ENCODE assay signal across 17 mouse cellular contexts in genomic region chr2:124605341-124605740, GRCm38 (mm10).
DNase-seq lines count a peak whose midpoint lies in the region; ATAC-seq and TF ChIP-seq lines count a peak whose summit lies in the region.
"Had no signal": no experiment of that assay in that cellular context is flagged by ENCODE, and none has a peak within 500 bp of the region (broad histone marks: within the 10 kb centered on the region; RNA-seq: fewer than 3 reads in every experiment).

No protein-coding gene starts in this region.

- H3K36me3 ChIP-seq in kidney, adult 2 months (ENCODE audit: control insufficient read depth, insufficient read depth, low read length): no peaks in the 10 kb centered on the region
- no peaks in the 10 kb centered on the region for H3K36me3 ChIP-seq in kidney, embryonic 16.5 days (ENCODE audit: insufficient read depth, low read length)
- no peaks in the 10 kb centered on the region for H3K36me3 ChIP-seq in midbrain, embryonic 11.5 days (ENCODE audit: control insufficient read depth, insufficient read depth, low read length)
- no peaks in the 10 kb centered on the region for H3K36me3 ChIP-seq in midbrain, embryonic 15.5 days (replicated peaks)
- no peaks in the 10 kb centered on the region for H3K36me3 ChIP-seq in stomach, postnatal 0 days (ENCODE audit: control insufficient read depth, insufficient read depth, low read length)
- H3K36me3 ChIP-seq: embryonic facial prominence, embryonic 15.5 days; G1E; hindbrain, embryonic 13.5 days; lung, embryonic 15.5 days had no signal

- no peak overlapping the region for H3K9ac ChIP-seq in kidney, embryonic 16.5 days (replicated peaks; ENCODE audit: low read length)
- no peak overlapping the region for H3K9ac ChIP-seq in midbrain, embryonic 11.5 days (ENCODE audit: low read length)
- H3K9ac ChIP-seq in midbrain, embryonic 15.5 days: no peak overlapping the region
- no peak overlapping the region for H3K9ac ChIP-seq in stomach, postnatal 0 days (ENCODE audit: low read length)
- H3K9ac ChIP-seq: embryonic facial prominence, embryonic 15.5 days; hindbrain, embryonic 13.5 days; lung, embryonic 15.5 days had no signal

- H3K4me2 ChIP-seq in kidney, embryonic 16.5 days (replicated peaks; ENCODE audit: low read depth, low read length): no peak overlapping the region
- no peak overlapping the region for H3K4me2 ChIP-seq in midbrain, embryonic 11.5 days
- no peak overlapping the region for H3K4me2 ChIP-seq in midbrain, embryonic 15.5 days
- no peak overlapping the region for H3K4me2 ChIP-seq in stomach, postnatal 0 days (replicated peaks; ENCODE audit: low read depth)
- H3K4me2 ChIP-seq: embryonic facial prominence, embryonic 15.5 days; hindbrain, embryonic 13.5 days; lung, embryonic 15.5 days had no signal

- H3K4me1 ChIP-seq in kidney, adult 2 months (ENCODE audit: control insufficient read depth, insufficient read depth, low read length): no peaks in the 10 kb centered on the region
- peaks cover 15% of the 10 kb centered on the region for H3K4me1 ChIP-seq in kidney, embryonic 16.5 days (ENCODE audit: insufficient read depth, low read length)
- peaks cover 9% of the 10 kb centered on the region; the same call in 1 of the 2 replicates for H3K4me1 ChIP-seq in midbrain, embryonic 11.5 days (ENCODE audit: control insufficient read depth, insufficient read depth, low read length)
- peaks cover 10% of the 10 kb centered on the region for H3K4me1 ChIP-seq in midbrain, embryonic 15.5 days
- no peaks in the 10 kb centered on the region for H3K4me1 ChIP-seq in stomach, postnatal 0 days (replicated peaks; ENCODE audit: control insufficient read depth, insufficient read depth)

- DNase-seq in cerebellum, postnatal 10 days: peak; percentile 55 to 63
- no peak for DNase-seq in cerebellum, adult 8-10 months
- DNase-seq in kidney, adult 2 months: peak; percentile 42
- DNase-seq in midbrain, embryonic 11.5 days (ENCODE audit: low spot score, missing footprints): peak; percentile 65
- DNase-seq in stomach, postnatal 0 days (ENCODE audit: low spot score): no peak
- DNase-seq: adrenal gland, postnatal 10 days; B cell, adult 2 months; kidney, adult 8-10 months; thymus, postnatal 36 days had no signal

- no peak for TF ChIP-seq POLR2A in kidney, adult 2 months (IDR thresholded peaks at IDR 0.05; ENCODE audit: low read depth, low read length)

- H3K27me3 ChIP-seq in kidney, adult 2 months (replicated peaks; ENCODE audit: control insufficient read depth, insufficient read depth, low read length): no peaks in the 10 kb centered on the region
- H3K27me3 ChIP-seq in kidney, embryonic 16.5 days (ENCODE audit: insufficient read depth, low read length): no peaks in the 10 kb centered on the region
- peaks cover 5% of the 10 kb centered on the region; the same call in 1 of the 2 replicates for H3K27me3 ChIP-seq in midbrain, embryonic 11.5 days (ENCODE audit: control insufficient read depth, insufficient read depth, low read length)
- peaks cover 19% of the 10 kb centered on the region for H3K27me3 ChIP-seq in midbrain, embryonic 15.5 days (replicated peaks)
- H3K27me3 ChIP-seq in stomach, postnatal 0 days (ENCODE audit: control insufficient read depth, insufficient read depth, low read length): no peaks in the 10 kb centered on the region

- no peak for TF ChIP-seq CTCF in kidney, adult 2 months (conservative IDR thresholded peaks at IDR 0.05; ENCODE audit: insufficient read depth, insufficient read length, low read depth, low read length)
- peak; percentile 51 for TF ChIP-seq CTCF in stomach, postnatal 0 days (IDR thresholded peaks at IDR 0.05; ENCODE audit: low read depth)

- no peaks in the 10 kb centered on the region for H3K9me3 ChIP-seq in kidney, embryonic 16.5 days (ENCODE audit: low read length)
- no peaks in the 10 kb centered on the region for H3K9me3 ChIP-seq in midbrain, embryonic 11.5 days (ENCODE audit: control insufficient read depth, low read length)
- H3K9me3 ChIP-seq in midbrain, embryonic 15.5 days: no peaks in the 10 kb centered on the region
- H3K9me3 ChIP-seq in stomach, postnatal 0 days (ENCODE audit: control insufficient read depth, low read length): no peaks in the 10 kb centered on the region
- H3K9me3 ChIP-seq: embryonic facial prominence, embryonic 15.5 days; hindbrain, embryonic 13.5 days; lung, embryonic 15.5 days; megakaryocyte, embryonic 14.5 days had no signal

- no peak overlapping the region for H3K27ac ChIP-seq in kidney, adult 2 months (ENCODE audit: insufficient read depth, low read depth, low read length)
- no peak overlapping the region for H3K27ac ChIP-seq in kidney, embryonic 16.5 days (ENCODE audit: low read length)
- no peak overlapping the region for H3K27ac ChIP-seq in midbrain, embryonic 11.5 days (ENCODE audit: low read depth, low read length)
- no peak overlapping the region for H3K27ac ChIP-seq in midbrain, embryonic 15.5 days
- H3K27ac ChIP-seq in stomach, postnatal 0 days (replicated peaks): no peak overlapping the region
- H3K27ac ChIP-seq: embryonic facial prominence, embryonic 15.5 days; hindbrain, embryonic 13.5 days; lung, embryonic 15.5 days had no signal

- TF ChIP-seq EP300 in stomach, postnatal 0 days (optimal IDR thresholded peaks at IDR 0.05): no peak

- H3K4me3 ChIP-seq in kidney, adult 2 months (ENCODE audit: insufficient read depth, low read depth, low read length): no peak overlapping the region
- no peak overlapping the region for H3K4me3 ChIP-seq in kidney, embryonic 16.5 days (ENCODE audit: low read length)
- no peak overlapping the region for H3K4me3 ChIP-seq in midbrain, embryonic 11.5 days (ENCODE audit: low read depth, low read length)
- no peak overlapping the region for H3K4me3 ChIP-seq in midbrain, embryonic 15.5 days
- no peak overlapping the region for H3K4me3 ChIP-seq in stomach, postnatal 0 days (ENCODE audit: low read depth, low read length)
- H3K4me3 ChIP-seq: embryonic facial prominence, embryonic 15.5 days; hindbrain, embryonic 13.5 days; lung, embryonic 15.5 days; megakaryocyte, embryonic 14.5 days; myocyte had no signal

- ATAC-seq in kidney, embryonic 16.5 days (ENCODE audit: low FRiP score, low TSS enrichment): no peak
- no peak for ATAC-seq in midbrain, embryonic 11.5 days (ENCODE audit: low FRiP score)
- ATAC-seq in midbrain, embryonic 15.5 days (replicated peaks): no peak
- no peak for ATAC-seq in stomach, postnatal 0 days (ENCODE audit: low FRiP score, low TSS enrichment)

- 56% methylated on average over 1 of the region's 1 CpGs for whole genome bisulfite sequencing in kidney, adult 2 months
- 76% methylated on average over 1 of the region's 1 CpGs for WGBS in kidney, embryonic 16.5 days
- 81% methylated on average over 1 of the region's 1 CpGs for WGBS in midbrain, embryonic 11.5 days
- WGBS in midbrain, embryonic 15.5 days: 85% methylated on average over 1 of the region's 1 CpGs
- 83% methylated on average over 1 of the region's 1 CpGs for WGBS in stomach, postnatal 0 days

Comparison
In these comparisons a context has a peak if more than half of its experiments do, and no peak if none do; other contexts are left out.
1. DNase-seq: peak in cerebellum, postnatal 10 days (2 of 2), kidney, adult 2 months (single experiment) and midbrain, embryonic 11.5 days (single experiment); none in cerebellum, adult 8-10 months (single experiment) and stomach, postnatal 0 days (single experiment).